Comparison of ENCODE assay signal across 8 mouse cellular contexts in genomic region chr15:31453098-31453916, GRCm38 (mm10). TPM values are rescaled to one million over a fixed set of nuclear protein-coding genes. Genes with fewer than 3 reads are reported as not detected.
DNase-seq lines count a peak whose midpoint lies in the region; TF ChIP-seq lines count a peak whose summit lies in the region.

Gene Ropn1l (minus strand): TSS chr15:31453737.

- peak within 1 kb of the TSS; percentile 85 for H3K27ac ChIP-seq in gastrocnemius, adult 2 months

- intact Hi-C loops in gastrocnemius, adult 2 months (cut with DNase I): no loop called here

- DNase-seq in WW6 (ENCODE audit: low read depth, low spot score): peak; percentile 40
- DNase-seq in cerebellum, postnatal 4 days (ENCODE audit: low spot score in 2 of 2): peak; percentile 74 to 86
- DNase-seq in gastrocnemius, adult 2 months: peak; percentile 96
- peak; percentile 81 for DNase-seq in hindlimb bud, embryonic 11.5 days (ENCODE audit: extremely low spot score, low read depth, low spot score)
- DNase-seq in left cerebral cortex, adult 8-10 months (ENCODE audit: low spot score in 2 of 2): peak; percentile 84
- peak; percentile 94 to 95 for DNase-seq in right cerebral cortex, postnatal 10 days (ENCODE audit: low spot score in 2 of 2)
- DNase-seq in urinary bladder, postnatal 25 days (ENCODE audit: low spot score): peak; percentile 90

- peaks cover 49% of the 10 kb centered on the region for H3K4me1 ChIP-seq in megakaryocyte, embryonic 14.5 days

- no peaks in the 10 kb centered on the region for H3K9me3 ChIP-seq in megakaryocyte, embryonic 14.5 days

- H3K36me3 ChIP-seq in megakaryocyte, embryonic 14.5 days (replicated peaks; ENCODE audit: low read length): peaks cover 33% of the 10 kb centered on the region

- TF ChIP-seq CTCF in gastrocnemius, adult 2 months (IDR thresholded peaks at IDR 0.05): no peak

- H3K4me3 ChIP-seq in gastrocnemius, adult 2 months: peak within 1 kb of the TSS; percentile 80
- peak within 1 kb of the TSS; percentile 99 for H3K4me3 ChIP-seq in megakaryocyte, embryonic 14.5 days (replicated peaks)

- H3K27me3 ChIP-seq in megakaryocyte, embryonic 14.5 days (replicated peaks): peaks cover 2% of the 10 kb centered on the region

RNA-seq across cellular contexts. Expression of gene Ropn1l, which starts in this region (rescaled TPM):
- total RNA-seq in gastrocnemius, adult 2 months (2021): not detected
- total RNA-seq in left cerebral cortex, adult 8-10 months (2022): 1 to 10 TPM in 1 of 4 experiments, under 1 TPM in 2, not detected in 1; 0.53 to 1.3 (median 0.59) TPM
- 6.7 TPM in 1 of 2 replicates, not detected in the other for polyA plus RNA-seq in megakaryocyte, embryonic 14.5 days (2012; ENCODE audit: insufficient read depth, low replicate concordance)

Comparison
In these comparisons a context has a peak if more than half of its experiments do, and no peak if none do; other contexts are left out.
1. Peak in every context shown above with its lines: DNase-seq, H3K4me3 ChIP-seq and H3K27ac ChIP-seq.
2. Peak in DNase-seq, H3K4me3 ChIP-seq and H3K27ac ChIP-seq in gastrocnemius, adult 2 months; RNA of the gene not detected or under 1 TPM.
3. DNase-seq: peak in every context shown above with its lines; median percentile 96 in gastrocnemius, adult 2 months; 94 in right cerebral cortex, postnatal 10 days; 90 in urinary bladder, postnatal 25 days; 84 in left cerebral cortex, adult 8-10 months; 81 in hindlimb bud, embryonic 11.5 days; 80 in cerebellum, postnatal 4 days; 40 in WW6.